Mouse (Mus musculus) heart, adult 18-20 months (tissue): ENCODE measurements at regions not wholly inside any gene's neighbourhood (a gene's known extent, or its start where the extent isn't known, plus 50 kb on each side); places are given as distances from the start of the nearest gene placed in this dataset.
A peak's percentile ranks its signal among the peaks of the same experiment; 100 is the strongest.

ENCODE experiments used
- DNase-seq, 2 experiments: peaks; one replicate each; pipeline ENCODE4 v3.0.0; 2021 to 2022; ENCODE audit warnings: mixed read lengths in 1 of 2

GRCm38 (mm10) chr1:185842481-185842880 lies 274.6 kb downstream of the Lyplal1 start:
- no peak for DNase-seq

GRCm38 (mm10) chr1:185847161-185847560 lies 269.9 kb downstream of the Lyplal1 start:
- no peak for DNase-seq

- no peak for DNase-seq
Measured at GRCm38 (mm10) chr1:185850590-185850989, 266.5 kb downstream of the Lyplal1 start.

DNA sequence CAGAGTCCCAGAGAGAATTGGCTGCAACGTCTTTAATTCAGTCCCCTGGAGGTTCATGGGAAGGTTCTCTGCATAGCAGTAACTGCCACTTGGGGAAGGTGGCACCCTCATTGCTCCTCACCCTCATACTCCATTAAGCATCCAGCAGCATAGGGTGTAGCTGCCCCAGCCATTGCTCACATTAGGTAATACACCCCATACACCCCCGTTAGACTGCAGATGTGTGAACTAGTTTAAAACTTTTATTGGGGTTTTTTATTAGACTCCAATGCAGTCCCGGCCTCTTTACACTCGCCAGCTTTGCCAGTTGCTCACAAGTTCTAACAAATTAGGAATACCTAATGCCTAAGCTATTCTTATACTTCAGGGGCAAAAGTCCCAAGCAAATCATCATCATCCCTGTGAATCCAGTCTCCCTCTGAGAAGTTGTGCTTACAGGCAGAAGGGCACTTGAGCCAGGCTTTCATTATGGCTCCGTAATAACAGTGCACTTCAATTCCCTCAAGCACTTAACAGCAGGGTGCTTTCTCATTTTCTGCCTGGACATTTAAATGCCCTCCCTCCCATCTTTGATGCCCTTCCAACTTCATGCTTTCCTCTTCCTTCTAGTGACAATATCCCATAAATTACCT lies 265.7 kb downstream of the Lyplal1 start:
- no peak for DNase-seq

DNA sequence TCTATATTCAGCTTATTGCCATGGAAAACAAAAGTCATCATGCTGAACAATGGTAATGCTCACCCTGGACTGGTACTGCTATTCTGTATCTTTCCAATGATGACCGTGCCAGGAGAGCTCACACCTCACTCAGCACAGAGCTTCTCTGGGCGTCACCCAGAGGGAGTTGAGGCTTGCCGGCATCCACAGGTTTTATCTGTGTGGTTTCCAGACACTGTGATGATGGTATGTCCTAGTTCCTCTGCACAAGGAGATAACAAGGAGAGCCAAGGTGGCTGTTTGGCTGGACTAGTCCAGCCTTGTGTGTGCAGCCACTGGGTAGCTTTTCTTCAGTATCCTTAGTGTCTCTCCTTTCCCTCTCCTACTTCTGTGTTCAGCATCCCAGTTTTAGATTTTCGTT lies 255.4 kb downstream of the Lyplal1 start:
- no peak for DNase-seq

DNA sequence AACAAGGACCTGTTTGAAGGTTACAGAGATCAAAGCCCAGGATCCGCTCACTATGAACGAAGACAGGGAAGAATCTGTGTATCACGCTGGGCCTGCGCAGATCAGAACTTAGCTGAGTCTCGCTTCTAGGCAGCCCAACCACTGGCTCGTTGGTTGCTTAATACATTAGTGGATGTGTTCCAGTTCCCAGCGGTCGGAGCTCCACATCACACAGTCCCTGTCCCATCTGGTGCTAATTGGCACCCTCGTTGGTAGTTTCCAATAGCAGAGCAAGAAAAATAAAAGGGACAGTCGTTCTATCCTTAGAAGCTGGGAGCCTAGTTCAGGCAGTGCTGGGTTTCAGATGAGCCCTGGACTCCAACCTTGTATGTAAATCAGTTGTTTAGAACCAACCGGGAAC lies 251.2 kb downstream of the Lyplal1 start:
- peak in 1 of 2 experiments; percentile 3 for DNase-seq

- no peak for DNase-seq
Measured at GRCm38 (mm10) chr1:185866612-185867011, 250.5 kb downstream of the Lyplal1 start.

DNA sequence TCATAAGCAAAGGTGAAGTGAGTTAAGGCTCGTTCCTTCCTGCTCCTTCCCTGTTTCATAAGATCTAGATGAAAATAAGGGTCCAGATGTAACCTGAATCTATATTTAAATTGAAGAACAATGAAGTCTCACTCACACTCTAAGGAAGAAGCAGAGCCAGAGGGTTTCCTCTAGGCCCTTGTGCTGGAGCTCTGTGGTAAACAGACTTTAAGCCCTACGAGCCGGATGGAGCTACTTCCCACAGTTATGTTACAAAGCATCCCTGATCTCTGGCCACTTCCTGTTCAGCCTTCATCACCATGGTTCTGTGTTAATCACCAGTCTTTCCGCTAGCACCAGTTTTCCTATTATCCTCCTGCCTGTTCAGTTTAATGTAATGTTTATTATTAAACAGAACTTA lies 250.1 kb downstream of the Lyplal1 start:
- no peak for DNase-seq

GRCm38 (mm10) chr1:185868721-185869120 lies 248.4 kb downstream of the Lyplal1 start:
- DNase-seq = no peak

- no peak for DNase-seq
Measured at GRCm38 (mm10) chr1:185887031-185887430, 230.1 kb downstream of the Lyplal1 start.

DNA sequence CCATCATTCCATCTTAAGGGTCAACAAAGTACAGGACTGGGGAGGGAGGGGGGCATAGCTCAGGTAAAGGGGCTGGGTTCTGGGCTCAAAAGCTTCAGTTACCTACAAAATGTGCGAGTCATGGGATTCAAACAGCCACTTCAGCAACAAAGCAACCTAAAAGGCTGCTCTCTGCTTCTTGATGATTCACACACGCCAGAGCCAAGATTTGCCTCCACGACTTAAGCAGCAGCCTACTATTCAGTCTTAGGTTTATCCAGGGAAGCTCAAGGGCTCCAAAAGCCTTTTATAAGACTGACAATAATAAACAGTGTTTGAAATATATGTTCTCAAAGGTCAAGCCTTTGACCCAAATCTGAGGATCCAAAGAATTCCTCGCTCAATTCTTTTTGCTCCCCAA lies 225.3 kb downstream of the Lyplal1 start:
- DNase-seq = no peak

DNA sequence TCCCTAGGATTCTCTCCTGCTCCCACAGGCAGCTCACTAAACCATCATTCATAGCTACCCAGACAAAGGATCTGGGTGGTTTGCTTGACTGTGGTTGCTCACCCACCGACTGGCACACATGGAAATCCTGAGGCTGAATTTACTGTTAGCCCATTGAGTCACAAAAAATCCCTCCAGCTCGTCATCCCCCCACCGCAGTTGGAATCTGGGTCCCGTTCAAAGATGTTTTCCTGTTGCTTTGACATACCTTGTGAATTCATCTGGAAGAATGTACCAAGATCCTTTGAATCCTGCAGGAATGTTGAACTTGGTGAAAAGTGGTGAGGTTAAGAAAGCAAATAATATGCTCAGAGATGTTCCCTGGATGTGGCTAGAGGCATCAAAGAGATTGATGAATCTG lies 223.7 kb downstream of the Lyplal1 start:
- DNase-seq = no peak

DNA sequence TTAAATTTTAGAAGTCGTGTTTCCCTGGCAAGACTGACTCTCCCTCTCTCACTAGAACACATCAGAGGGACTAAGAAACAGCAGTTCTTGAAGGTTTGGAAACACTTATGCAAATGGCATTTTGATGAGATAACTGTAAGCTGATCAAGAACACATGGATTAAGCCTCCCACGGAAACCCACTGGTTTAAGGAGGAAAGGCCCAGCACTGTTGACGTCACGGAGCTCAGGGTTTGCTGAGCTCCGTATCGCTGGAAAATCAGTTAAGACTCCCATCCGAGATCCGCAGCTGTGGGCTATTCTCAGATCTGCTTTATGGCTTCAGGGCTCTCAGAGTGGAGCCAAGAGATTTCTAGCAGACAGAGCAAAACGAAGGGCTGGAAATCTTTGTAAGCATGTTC lies 218.6 kb downstream of the Lyplal1 start:
- peak; percentile 9 to 13 for DNase-seq

- DNase-seq = no peak
Measured at GRCm38 (mm10) chr1:185900316-185900715, 216.8 kb downstream of the Lyplal1 start.

DNA sequence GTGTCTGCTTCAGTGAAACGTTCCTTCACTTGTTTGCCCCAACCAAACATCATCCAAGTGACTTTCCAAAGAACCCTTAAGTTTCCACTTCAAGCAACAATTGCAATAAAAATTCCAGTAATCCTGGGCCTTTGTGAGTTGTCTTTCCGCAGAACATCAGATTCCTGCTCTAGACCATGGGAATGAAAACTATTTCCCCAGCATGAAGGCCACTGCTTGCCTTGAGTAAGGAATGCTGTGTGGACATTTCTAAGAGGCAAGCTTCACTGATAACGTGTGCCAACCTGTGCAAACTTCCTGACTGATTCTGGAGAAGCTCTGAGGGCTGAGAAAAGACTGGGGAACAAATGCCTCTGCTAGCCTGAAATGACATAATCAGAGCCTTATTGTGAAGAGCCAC lies 214.7 kb downstream of the Lyplal1 start:
- DNase-seq = no peak

- DNase-seq = peak; percentile 31 to 39
Measured at GRCm38 (mm10) chr1:185905666-185906065, 211.4 kb downstream of the Lyplal1 start.

DNA sequence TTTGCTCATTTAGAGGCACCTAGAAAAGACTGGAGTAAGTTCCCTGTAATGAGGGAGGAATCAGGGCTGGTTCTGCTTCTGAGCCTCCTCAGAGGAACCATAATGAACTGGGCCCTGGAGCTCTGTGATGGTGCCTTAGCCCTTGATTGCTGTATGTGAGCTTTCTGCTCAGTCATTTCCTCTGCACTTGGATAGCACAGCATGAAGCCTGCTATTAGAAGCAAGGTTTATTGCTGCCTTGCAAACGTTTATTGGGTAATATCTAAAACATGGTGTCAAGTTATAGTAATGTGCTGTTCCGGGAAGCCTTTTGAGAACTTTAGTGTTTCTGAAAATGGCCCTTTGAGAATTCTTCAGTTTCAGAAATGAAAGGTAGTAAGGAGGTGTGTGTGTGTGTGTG lies 201.5 kb downstream of the Lyplal1 start:
- no peak for DNase-seq

- DNase-seq = no peak
Measured at GRCm38 (mm10) chr1:185918663-185919062, 198.4 kb downstream of the Lyplal1 start.

GRCm38 (mm10) chr1:185923723-185924122 lies 193.4 kb downstream of the Lyplal1 start:
- no peak for DNase-seq

- DNase-seq = no peak
Measured at GRCm38 (mm10) chr1:185929000-185929399, 188.1 kb downstream of the Lyplal1 start.

DNA sequence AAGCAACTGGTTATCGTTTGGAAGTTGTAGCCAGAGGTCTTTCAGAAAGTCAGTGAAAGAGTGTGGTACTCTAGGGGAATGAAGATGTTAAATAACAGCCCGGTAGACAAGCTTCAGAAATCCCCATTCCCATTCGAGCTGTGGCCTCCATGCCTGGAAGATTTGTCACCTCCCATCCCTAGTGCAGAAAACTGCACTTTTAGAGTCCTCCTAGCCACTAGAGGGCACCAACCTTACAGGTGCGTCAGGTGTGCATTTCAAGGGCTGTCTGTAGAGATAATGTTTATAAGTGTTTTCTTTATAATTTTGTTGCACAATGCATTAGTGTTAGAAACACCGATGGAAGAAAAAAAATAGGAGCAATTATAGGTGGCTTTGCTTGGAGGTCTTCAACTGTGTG lies 187.3 kb downstream of the Lyplal1 start:
- no peak for DNase-seq

DNA sequence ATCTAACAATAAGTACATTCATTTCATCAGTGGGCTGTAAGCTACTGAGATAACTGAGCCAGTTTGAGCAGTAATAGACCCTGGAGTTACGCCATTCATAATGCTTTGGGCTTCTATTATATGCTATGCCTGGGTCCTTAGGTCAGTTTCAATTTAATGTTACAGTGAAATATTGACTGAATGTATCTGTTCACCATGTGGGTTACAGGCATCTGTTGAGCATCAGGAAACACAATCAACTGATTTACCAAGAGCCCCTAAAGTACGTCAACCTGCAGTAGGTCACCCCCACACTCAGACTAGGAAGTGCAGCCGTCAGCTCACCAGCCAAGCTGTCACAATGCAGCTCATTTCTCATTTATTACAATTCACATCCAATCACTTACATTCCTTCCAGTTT lies 183.5 kb downstream of the Lyplal1 start:
- DNase-seq = no peak

DNA sequence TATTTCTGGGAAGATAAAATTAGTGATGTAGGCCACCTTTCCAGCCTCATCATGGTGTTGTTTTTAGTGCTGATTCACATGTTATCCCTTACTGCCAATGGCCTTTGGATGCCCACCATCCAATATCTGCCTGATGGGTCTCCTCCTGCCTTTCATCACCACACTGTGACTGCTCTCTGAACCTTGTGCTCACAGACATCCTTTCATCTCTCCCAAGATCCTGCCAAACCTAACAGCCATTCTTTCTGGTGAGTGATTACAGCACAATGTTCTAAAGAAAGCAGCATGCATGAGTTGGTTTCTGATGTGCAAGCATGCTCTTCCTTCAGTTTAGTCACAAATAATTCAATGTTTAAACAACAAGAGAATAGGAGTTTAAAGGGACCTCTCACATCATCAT lies 180.1 kb downstream of the Lyplal1 start:
- DNase-seq = no peak

GRCm38 (mm10) chr1:185939914-185940313 lies 177.2 kb downstream of the Lyplal1 start:
- no peak for DNase-seq

DNA sequence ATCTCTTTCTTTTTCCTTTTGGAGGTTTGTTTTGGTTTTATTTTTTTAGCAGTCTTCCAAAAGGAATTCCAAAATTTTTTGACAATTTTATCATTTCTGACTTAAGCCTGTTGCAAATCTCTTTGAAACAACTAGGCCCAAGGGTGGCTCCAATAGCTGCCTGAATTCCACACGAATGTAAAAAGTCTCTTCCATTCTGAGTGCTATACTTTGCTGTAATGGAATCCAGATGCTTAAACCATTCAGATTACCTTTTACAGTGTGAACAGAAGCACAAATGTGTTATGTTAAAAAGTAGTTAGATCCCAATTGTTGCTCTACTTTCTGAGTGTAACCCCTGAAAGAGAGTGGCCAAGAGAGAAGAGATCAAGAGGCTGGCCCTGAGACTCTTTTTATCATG lies 176.6 kb downstream of the Lyplal1 start:
- DNase-seq = no peak
